Mouse (Mus musculus) adrenal gland, postnatal 25 days (tissue): ENCODE measurements around the gene Ssmem1. TPM values are rescaled to one million over a fixed set of nuclear protein-coding genes. Genes with fewer than 3 reads are reported as not detected.

ENCODE experiments used
- DNase-seq: peaks from one replicate; pipeline ENCODE4 v3.0.0; 2021; ENCODE audit warnings: mixed read lengths
- total RNA-seq: library from RNA; stranded (reverse); gene quantifications from 2 replicates; pipeline ENCODE4 v1.2.3, GENCODE M21; 2021

The Ssmem1 gene
- total RNA-seq, 1 experiment from 2014 or later = 0.55 TPM

DNA sequence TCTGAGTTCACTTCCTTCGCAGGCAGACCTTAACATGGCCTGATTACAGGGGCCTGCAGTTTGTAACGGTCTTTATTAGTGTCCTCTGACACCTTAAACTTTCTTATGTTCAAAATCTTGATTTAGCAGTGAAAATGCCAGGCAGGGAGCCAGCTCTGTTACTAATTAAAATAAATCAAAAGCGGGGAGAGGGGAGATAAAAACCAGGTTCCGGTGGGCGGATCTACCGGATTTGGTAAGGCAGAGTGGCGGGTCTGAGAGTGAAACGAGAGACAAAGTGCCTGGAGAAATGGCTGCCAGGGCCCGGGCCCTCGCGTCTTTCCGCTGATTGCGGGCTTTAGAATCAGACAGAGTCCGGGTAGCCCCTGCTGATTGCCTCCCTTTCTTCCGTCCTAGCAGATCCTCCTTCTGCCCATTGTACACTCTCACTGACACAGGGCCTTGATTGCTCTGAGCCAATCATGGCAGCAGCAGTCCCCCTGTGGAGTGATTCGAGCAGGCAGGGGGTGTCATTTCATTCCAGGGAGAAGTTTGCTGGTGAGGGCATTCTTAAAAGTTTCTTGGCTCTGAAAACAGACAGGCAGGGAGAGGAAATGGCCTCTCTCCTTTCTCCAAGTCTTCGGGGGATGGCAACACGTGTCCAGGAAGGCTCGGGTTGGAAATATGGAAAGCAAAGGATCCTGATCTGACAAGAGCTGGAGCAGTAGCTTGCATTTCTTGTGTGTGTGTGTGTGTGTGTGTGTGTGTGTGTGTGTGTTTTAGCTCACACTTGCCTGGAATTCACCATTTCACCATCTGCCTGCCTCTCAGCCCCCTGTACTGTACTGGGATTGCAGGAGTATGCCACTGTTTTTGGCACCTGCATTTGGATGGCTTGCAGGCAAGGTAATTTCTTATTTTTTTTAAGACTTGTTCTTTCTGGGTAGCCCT lies 17.2 kb downstream of the Ssmem1 start:
- DNase-seq = no peak

DNA sequence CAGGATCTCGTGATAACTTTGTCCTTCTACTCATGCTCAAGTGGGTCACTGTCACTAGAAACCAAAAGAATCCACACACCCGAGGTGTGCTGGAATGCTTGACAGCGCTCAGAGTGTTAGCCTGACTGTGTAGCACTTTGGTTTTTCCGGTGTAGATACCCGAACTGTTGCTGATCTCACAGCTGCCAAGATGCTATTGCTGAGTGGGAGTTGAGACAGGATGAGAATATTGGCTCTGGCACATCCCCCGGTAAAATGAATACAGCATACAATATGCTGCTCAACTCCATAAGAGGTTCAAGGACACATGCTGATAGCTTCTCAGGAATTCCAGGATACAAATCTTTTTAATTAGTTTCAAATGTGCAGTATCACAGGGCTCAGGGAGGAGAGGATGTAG lies 19.2 kb downstream of the Ssmem1 start:
- DNase-seq = no peak

DNA sequence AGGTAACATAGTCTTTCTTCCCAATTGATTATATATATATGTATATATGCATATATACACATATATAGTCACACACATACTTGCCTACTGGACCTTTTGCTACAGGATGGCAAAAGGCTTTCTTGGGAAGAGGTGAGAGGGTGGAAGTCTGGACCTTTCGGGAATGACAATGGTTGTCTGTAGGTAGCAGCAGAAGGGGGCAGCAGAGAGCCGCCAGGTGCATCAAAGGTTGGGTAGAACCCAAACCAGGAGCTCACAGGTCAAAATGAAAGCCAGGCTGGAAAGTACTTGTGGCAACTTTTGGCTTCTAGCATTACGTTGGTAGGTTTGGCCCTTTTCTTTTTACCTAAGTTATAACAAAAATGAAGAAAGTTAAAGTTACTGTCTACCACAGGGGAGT lies 25.7 kb downstream of the Ssmem1 start:
- DNase-seq = peak; percentile 70

DNA sequence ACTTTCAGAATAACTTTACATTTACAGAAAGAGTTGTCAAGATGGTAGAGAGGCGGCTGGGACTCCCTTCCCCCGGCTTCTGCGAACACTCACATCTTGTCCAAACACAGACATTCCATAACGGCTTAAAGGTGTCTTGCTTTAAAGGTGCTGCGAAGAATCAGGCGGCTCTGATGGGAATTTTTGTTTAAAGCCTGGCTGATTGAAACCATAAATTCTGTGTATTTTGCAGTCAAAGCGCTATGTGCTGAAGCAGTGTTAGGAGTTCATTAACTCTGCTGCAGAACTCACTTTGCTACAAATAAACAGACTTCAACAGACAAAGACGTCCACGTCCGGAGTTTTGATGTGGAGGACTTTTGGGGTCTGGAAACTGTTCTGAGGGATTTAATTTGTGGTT lies 28.6 kb downstream of the Ssmem1 start:
- DNase-seq = no peak

DNA sequence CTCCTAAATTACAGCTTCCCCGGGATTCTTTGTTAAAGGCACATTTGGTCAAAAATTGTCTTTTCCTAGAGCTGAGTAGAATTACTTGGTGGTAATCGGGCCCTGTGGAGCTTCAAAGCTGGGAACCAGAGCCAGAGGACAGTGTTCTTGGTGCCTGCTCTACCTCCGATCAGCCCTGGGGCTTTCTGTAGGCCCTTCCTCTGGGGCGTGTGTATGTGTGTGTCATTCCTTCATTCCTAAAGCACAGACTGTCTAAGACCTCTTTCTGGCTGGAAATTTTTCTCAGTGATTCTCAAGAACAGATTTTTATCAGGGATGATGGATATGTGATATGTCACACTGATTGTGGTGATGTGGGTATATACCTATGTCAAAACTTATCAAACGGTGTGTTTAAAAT lies 29.2 kb downstream of the Ssmem1 start:
- no peak for DNase-seq

DNA sequence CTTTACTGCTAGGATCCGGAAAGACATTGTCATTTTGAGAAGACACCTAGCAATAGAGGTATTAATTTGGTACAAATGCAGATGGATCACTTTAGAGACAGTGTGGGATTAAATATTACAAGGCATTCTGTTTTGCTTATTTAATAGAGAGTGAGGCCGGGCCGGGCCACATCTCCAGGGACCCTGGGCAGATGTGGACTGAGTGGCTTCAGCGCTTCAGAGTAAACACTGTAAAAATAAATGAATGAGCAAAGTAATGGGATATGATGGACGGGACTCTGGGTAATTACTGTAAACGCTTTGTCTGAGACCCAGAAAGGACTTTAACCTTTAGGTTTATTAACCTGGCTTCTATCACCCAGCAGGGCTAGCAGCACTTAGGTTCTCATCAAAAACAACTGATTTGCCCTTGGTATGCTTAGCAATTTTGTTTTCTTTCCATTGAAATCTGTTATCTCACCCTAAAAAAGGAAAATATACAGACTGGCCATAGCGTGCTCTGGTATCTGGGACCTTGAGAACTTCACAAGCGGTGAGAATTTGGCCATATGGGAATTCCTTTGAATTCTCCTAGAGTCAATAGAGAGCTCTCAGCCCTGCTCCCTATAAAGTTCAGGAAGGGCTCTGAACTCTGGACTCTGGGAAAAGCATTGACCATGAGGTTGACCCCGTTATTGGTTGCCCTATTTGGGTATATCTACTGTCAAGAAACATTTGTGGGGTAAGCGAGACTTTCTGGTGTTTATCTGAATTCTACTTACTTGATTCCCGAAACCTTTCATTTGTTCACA lies 31.6 kb downstream of the Ssmem1 start, which contains the start of gene Cpa2:
TSS of gene Cpa2 (plus strand) at position 574 of the 791 bp plus-strand sequence.
- no peak for DNase-seq

DNA sequence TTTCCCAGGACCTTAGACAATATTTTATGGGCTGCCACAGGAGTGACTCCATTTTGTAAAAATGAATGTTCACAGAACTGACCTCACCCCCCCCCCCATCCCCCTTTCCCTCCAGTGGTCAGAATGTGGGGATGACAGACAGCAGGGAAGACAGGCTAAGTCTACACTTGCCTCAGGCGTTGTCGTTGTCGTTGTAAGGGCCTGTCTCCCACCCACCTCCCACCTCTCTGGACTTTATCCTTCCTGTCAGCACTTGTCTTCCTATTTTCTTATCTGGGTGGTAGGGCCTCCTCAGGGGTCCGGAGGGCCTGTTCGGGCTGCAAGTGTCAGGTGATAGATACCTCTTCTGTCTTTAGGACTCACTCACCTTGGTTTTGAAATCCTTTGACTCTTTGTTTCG lies 32.6 kb downstream of the Ssmem1 start:
- DNase-seq = no peak

DNA sequence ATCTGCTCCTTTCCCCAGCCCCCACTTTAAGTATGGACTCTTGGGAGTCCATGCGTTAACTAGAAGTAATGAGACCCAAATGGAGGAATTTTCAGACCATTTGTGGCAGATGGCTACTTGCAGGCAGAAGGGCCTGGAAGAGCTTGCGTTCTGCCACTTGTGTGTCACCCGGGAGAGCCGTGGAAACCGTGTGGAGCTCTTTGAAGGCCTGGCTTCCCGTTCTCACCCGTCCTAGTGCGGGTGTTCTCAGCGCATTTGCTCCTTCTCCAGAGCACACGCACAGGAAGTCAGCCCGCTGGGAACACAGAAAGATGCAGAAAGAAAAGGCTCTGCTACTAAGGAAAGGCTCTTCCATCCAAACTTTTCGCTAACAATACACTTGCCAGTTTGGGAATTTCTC lies 33.4 kb downstream of the Ssmem1 start:
- DNase-seq = no peak

DNA sequence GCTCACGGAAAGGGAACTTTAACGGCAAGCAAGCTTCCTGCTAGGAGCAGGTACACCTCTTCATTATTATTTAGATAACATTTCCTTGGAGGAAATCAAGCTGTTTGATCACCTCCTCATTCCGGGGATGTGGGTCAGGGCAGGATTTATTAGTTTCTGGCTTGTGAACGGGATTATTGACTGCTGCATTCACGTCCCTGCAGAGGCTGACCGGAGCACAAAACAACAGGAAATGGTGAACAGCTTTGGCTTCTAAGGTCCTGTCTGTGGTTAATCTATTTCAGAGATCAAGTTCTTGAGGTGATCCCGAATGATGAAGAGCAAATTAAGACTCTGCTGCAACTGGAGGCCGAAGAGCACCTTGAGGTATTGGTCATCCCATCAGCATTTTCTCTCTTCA lies 34.2 kb downstream of the Ssmem1 start:
- no peak for DNase-seq

DNA sequence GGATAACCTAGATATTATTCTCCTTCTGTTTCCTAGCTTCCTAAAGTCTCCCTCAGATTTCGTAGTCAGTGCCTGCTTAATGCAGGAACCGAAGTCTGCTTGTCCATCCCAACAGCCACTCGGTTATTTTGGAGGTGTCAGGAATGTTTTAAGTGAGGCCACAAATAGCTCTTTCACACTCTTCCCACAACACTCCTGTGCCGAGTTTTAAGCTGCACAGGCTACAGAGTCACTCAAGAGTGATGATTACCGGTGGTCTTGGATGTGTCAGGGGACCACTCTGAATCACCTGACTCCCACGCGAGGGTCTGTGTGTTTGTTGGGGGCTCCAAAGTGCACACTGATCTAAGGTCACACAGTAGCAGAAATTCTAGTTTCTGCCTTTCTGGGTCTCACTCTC lies 36.0 kb downstream of the Ssmem1 start:
- no peak for DNase-seq

DNA sequence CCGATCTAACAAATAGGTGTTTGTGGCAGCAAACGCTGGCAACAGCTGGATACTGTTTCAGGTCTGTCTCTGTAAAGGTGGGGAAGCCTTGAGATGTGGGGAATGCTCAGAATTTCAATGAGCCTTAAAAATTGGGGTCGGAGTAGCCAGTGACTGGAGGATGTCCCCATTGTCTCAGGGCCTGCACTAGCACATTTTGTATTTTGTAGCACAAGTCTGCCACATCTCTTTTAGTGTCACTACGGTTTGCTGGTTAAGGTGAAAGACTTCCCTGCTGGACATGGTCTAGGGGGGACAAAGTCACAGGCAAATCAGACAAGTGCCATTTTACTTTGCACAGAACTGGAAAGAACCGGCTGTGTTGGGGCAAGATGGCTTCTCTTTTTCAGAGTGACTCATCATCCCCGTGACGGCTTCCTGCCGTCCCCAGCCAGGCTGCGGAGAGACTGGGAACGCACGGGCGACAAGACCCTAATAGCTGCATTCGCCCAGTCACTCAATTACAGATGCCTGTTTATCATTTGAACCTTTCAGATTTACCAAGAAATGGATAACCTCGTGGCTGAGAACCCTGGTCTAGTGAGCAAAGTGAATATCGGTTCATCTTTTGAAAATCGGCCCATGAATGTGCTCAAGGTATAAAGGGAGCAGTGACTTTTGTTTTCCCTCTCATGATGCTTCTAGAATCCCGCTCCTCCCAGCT lies 37.1 kb downstream of the Ssmem1 start:
- DNase-seq = peak; percentile 32

DNA sequence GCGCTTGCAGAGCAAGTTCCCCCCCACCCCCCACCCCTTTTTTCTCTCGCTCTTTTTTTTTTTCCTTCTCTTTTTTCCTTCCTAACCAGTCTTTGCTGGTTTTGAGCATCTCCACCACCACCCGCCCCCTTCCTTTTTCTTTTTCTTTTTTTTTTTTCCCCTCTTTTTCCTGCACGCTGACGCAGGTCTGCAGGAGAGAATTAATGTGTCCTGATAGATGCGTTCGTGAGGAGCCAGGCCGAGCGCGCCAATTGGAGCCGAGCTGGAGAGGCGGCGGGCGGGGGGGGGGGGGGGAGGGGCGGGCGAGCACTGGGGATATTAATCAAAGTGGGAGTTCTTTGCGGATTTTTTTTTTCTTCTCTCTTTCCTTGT lies 37.6 kb downstream of the Ssmem1 start:
- DNase-seq = peak; percentile 57

DNA sequence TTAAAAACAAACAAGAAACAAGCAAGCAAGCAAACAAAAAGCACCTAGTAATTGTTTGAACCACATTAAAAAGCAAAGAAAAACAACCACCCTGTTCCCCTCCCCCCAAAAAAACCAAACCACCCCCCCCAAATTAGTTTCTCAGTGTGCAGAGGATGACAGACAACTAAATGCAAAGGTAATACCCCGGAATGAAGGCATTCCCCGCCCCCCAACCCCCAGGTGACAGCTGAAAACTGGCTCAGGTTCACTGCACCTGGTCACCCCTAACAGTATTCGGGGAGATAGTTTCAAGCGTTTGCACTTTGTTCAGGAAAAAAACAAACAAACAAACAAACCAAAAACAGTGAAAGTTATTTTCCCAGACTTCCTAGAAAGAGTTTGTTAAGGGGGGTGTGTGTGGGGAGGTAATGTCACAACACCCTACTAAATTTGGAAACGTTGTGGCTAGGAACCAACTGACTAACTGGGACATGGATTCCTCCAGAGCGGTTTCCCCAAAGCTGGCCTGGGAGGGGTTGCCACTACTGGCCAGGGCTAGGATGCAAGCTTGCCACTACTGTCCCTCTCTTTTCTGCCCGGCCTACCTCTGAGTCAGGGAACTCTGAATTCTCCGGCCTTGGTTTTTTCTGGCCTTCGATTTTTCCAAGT lies 38.1 kb downstream of the Ssmem1 start:
- peak; percentile 38 for DNase-seq

DNA sequence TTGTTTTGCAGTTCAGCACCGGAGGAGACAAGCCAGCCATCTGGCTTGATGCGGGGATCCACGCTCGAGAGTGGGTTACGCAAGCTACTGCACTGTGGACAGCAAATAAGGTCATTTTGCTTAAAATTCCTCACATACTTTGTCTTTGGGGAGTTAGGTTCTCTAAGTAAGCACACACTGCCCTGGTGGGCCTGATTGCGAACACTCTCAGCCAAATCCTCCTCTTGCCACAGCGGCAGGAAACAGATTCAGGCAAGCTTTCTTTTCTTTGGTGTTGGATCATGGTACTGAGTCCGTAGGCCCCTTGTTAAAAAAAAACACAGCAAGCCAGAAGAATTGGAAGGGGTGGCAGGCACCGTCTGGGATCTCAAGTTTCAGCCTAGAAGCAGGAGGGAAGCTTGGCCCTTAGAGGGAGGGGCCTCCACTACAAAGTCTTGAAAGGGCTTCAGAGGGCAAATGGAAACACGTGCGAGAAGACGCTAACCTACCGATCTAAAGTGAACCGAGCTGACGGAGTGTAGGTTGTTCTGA lies 39.6 kb downstream of the Ssmem1 start:
- DNase-seq = no peak

DNA sequence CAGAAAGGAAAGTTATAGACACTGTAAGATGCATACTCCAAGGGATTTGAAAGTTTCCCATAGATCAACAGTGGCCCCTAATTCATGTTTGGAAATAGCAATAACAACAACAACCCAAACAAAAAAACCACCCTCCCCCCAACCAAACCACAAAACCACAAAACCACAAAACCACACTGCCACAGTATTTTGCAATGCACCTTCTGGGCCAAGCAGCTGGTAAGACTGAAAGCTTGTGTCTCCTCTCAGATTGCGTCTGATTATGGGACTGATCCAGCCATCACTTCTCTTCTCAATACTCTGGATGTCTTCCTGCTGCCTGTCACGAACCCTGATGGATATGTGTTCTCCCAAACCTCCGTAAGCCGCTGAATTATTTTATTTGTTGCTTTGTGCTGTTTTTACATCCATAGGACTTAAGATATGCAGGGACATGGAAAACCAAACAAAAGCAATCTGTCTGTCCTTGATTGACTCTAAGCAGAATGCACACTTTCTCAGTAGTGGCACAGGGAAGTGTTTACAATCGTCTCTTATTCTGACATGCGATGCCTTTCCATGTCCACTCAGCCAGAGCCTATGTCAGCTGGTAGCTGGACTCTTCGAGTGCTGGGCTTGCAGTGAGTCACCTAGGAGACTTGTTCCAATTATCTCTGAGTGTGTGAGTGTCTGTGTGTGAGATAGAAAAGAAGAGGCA lies 41.0 kb downstream of the Ssmem1 start:
- no peak for DNase-seq

DNA sequence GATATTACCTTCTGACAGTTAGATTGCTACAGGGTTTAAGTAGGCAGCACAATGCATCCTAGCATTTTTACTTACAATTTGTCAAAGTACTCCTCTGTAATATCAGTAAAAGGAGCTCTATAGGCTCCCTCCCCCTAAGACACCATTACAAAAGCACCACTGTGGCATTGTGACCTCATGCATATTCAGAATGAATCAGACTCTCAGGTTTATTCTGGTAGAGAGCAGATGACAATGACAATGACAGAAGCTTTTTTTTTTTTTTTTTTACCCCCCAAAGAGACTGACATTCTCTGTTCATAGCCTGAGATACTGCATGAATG lies 41.5 kb downstream of the Ssmem1 start:
- no peak for DNase-seq

DNA sequence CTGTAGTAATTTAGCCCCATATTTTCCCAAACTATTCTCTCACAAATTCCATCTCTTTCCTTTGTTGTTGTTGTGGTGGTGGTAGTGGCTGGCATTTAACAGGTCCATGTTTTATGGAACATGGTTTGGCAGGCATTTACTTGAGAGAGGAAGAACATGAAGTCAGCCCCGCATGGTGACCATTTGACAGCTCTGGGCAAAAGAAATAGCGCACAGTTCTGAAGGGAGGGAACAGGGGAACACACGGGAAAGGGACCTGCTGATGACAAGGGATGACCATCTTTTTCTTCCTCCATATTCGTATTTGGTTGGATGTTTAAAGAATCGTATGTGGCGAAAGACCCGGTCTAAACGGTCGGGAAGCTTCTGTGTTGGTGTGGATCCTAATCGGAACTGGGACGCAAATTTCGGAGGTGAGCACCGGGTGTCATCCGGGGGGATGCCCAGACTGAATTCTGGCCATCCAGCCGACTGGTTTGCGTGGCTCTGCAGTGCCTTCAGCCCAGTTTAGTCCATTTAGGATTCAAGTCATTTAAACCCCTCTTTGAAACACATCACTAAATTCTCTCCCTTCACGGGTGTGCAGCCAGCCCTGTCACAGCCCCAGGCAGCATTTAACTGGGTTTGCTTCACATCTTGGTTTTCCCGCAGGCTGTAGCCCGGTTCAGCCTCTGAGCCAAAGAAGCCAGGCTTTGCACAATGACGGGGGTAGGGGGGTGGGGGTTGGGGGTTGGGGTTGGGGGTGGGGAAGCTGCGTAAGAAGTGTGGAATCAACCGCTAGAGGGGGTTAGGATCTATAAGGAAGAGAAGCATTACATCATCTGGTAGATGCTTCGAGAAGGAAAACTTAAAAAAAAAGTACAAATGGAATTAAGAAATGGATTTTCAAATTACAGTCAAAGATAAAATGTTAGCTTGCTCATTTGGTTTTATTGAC lies 42.3 kb downstream of the Ssmem1 start:
- DNase-seq = no peak

DNA sequence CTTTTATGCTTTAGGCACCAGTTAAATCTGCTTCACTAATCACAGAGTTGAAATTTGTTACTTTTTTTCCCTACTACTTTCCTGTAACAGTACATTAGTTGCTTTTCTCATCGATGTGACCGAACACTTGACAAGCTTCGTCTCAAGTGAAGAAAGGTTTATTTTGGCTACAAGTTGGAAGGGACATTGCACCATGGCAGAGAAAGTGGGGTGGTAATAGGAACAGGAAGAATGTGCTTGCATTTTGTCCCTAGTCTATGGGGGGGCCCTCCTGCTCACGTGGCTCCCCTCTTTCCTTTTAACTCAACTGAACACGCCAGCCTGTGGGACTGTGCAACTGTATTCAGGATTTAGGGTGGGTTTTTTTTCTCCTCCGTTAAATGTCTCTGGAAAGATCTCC lies 43.0 kb downstream of the Ssmem1 start:
- DNase-seq = no peak

DNA sequence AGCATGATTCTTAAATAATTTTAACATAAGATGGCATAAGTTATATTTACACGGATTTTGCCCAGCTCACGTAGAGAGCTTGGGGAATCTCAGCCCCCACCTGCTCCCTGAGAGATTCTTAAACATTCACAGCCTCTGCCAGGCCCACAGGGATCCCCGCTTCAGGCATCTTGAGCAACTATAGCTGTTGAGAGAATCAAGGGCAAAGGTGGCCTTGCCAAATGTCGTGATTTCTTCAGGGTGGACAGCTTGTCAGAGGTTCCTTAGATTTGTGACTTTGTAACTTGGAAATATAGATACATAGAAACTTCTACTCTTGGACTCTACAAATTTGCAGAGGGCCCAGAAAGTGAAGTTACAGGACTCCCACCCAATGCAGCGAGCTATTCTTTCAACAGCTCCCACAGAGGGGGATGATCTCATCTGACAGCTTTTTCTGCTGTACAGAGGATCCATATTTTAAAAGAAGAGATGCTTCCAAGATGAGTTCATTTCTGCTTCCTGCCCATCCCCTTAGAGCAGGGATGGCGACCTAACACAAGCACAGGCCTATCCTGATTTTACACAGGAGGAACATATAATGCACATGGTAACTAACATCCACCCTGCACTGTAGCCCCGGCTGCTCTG lies 43.8 kb downstream of the Ssmem1 start:
- DNase-seq = no peak

DNA sequence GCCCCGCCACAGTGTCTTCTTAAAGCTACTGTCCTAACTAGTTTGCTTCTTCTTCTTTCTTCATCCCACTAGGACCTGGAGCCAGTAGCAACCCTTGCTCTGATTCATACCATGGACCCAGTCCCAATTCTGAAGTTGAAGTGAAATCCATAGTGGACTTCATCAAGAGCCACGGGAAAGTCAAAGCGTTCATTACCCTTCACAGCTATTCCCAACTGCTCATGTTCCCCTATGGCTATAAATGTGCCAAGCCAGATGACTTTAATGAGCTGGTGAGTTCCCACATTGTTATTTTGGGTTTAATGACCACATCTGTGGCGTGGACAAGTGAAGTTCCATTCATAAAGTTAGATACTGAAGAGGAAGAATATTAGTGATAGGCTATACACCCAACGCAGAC lies 44.4 kb downstream of the Ssmem1 start:
- DNase-seq = no peak
